Mouse (Mus musculus) frontal cortex, postnatal 25 days (tissue): ENCODE results near the gene Fcgr3.
"Not testable (repeated sequence)": the region's sequence is repeated elsewhere in the genome, so short reads cannot be mapped to it uniquely, and the experiment has no call there.

Experiments
- DNase-seq, 2 experiments: peaks; one replicate each; pipeline ENCODE4 v3.0.0; 2022; ENCODE audit warnings: low spot score in 2 of 2

Gene Fcgr3

DNA sequence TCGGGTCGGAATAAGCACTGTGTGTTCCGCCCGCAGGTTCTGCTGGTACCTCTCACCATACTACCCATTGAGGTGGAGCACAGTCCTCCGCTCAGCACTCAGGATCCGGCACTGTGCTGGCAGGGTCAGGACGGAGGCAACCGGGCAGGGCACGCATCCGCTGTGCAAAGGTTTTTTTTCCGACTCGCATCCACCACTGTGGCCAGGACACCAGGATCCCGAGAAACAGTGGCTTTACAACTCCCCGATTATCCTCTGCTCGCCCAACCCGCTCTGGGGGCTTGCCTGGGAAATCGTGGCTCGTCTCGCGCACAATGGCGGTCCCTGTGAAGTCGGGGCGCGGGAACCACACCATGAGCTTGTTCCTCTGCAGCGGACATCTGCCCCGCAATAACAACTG lies 21.0 kb upstream of the Fcgr3 start:
- no peak for DNase-seq

DNA sequence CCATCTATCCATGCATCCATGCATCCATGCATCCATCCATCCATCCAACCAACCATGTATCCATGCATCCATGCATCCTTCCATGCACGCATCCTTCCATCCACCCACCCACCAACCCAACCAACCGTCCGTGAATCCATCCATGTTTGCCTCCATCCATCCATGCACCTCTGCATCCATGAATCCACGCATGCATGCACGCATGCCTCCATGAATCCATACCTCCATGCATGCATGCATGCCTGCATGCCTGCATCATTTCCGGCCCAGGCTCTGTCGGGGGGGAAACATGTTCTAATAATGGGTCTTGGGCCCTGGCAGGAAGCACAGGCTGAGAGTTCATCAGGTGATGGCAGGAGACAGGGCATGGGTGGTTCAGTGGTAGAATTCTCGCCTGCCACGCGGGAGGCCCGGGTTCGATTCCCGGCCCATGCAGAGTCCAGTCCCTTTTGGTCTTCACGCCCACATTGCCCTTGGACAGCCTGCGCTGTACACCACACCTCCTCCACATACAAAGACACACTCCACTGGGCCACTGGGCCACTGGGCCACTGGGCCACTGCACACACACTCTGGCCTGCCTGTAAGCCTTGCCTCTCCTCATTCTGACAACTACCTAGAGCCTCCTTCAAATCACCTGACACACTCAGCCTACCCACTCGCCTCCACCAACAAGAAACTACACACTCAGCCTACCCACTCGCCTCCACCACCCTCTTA lies 16.9 kb upstream of the Fcgr3 start:
- DNase-seq: not testable (repeated sequence)

DNA sequence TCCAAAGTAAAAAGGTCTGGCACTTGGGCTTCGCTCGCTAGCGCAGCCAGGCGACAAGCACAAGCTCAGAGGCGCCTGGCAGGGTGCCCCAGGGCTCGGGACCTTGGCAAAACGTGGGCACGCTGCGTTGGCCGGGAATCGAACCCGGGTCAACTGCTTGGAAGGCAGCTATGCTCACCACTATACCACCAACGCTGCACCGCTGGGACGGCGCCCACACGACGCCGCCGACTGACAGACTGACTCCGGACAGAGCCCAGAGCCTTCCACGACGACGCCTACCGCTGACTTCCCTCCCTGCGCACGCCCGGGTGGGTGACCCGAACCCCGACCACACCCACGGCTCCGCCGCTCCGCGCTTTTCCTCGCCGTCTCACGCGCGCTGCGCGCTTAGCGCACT lies 15.1 kb upstream of the Fcgr3 start:
- DNase-seq: not testable (repeated sequence)

DNA sequence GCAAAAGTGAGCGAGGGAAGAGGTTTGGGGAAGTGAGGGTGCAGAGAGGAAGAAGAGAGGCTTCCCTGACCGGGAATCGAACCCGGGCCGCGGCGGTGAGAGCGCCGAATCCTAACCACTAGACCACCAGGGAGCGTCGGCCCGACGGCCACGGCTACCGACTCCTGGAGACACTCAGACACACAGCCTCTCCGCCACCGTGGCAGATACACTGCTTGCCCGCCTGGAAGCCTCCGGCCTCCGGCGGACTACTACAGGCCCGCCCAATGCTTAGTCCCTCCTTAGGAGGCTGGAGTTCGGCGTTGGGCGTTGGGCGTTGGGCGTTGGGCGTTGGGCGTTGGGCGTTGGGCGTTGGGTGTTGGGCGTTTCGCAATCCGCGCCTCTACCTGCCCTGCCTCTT lies 14.6 kb upstream of the Fcgr3 start:
- DNase-seq: not testable (repeated sequence)

DNA sequence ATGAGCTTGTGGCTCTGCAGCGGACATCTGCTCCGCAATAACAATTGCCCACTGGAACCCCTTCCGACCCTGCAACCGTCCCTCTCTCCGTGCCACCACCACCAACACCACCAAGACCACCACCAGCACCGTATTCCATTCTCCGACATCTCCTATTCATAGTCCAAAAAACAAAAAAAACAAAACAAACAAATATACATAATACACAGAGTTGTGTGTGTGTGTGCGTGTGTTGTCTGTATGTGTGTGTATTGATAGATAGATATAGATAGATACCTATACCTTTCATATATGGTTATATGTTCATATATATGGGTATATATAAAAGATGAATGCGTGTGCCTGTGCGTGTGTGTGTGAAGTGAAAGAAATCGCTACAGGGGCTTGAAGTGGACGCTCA lies 13.7 kb upstream of the Fcgr3 start:
- not testable (repeated sequence) for DNase-seq

DNA sequence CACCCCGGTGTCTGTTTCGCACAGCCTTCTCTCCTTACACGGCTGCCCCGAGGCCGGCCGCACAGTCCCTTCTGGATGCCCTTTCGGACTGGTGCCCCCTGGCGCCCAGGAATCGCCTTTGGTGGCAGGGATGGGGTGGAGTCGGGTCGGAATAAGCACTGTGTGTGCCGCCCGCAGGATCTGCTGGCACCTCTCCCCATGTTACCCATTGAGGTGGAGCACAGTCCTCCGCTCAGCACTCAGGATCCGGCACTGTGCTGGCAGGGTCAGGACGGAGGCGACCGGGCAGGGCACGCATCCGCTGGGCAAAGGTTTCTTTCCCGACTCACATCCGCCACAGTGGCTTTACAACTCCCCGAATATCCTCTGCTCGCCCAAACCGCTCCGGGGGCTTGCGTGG lies 13.2 kb upstream of the Fcgr3 start:
- DNase-seq: peak in 1 of 2 experiments; percentile 34

DNA sequence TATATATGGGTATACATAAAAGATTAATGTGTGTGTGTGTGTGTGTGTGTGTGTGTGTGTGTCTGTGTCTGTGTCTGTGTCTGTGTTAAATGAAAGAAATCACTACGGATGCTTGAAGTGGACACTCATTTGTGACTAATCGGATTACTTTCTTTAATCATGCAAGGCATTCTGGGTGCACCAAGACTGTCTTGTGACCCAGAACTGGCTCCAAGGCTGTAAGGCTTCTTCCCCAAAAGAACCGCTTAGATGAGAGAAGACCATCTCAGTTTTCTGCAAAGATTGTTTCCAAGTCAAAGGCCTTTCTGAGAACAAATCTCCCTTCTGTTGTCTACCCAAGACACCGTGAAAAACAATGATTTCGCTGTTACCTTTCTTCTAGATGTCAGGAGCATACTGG lies 12.5 kb upstream of the Fcgr3 start:
- DNase-seq: not testable (repeated sequence)

DNA sequence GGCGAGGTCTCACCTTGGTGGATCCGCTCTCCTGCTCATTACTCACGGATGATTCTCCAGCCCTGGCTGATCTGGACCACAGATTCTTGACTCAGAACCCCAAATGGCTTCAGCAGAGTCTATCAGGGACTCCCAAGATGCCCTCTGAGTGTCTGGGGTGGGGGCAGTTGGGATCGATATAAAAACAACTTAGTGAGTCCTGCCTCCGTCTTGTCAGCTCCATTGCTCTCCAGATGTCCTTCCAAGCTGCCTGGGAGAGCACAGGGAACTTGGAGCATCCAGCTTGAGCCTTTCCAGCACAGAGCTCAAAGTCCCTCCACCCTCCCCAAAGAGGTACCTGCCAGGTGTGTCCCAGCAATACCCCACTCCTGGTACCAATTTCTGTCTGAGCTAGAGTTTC lies 11.4 kb upstream of the Fcgr3 start:
- not testable (repeated sequence) for DNase-seq

DNA sequence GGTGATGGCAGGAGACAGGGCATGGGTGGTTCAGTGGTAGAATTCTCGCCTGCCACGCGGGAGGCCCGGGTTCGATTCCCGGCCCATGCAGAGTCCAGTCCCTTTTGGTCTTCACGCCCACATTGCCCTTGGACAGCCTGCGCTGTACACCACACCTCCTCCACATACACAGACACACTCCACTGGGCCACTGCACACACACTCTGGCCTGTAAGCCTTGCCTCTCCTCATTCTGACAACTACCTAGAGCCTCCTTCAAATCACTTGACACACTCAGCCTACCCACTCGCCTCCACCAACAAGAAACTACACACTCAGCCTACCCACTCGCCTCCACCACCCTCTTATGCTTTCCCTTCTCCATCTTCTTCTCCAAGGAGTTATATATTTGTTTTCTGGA lies 9.5 kb upstream of the Fcgr3 start:
- DNase-seq: not testable (repeated sequence)

DNA sequence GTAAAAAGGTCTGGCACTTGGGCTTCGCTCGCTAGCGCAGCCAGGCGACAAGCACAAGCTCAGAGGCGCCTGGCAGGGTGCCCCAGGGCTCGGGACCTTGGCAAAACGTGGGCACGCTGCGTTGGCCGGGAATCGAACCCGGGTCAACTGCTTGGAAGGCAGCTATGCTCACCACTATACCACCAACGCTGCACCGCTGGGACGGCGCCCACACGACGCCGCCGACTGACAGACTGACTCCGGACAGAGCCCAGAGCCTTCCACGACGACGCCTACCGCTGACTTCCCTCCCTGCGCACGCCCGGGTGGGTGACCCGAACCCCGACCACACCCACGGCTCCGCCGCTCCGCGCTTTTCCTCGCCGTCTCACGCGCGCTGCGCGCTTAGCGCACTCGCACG lies 7.5 kb upstream of the Fcgr3 start:
- not testable (repeated sequence) for DNase-seq

DNA sequence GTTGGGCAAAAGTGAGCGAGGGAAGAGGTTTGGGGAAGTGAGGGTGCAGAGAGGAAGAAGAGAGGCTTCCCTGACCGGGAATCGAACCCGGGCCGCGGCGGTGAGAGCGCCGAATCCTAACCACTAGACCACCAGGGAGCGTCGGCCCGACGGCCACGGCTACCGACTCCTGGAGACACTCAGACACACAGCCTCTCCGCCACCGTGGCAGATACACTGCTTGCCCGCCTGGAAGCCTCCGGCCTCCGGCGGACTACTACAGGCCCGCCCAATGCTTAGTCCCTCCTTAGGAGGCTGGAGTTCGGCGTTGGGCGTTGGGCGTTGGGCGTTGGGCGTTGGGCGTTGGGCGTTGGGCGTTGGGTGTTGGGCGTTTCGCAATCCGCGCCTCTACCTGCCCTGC lies 7.0 kb upstream of the Fcgr3 start:
- not testable (repeated sequence) for DNase-seq

DNA sequence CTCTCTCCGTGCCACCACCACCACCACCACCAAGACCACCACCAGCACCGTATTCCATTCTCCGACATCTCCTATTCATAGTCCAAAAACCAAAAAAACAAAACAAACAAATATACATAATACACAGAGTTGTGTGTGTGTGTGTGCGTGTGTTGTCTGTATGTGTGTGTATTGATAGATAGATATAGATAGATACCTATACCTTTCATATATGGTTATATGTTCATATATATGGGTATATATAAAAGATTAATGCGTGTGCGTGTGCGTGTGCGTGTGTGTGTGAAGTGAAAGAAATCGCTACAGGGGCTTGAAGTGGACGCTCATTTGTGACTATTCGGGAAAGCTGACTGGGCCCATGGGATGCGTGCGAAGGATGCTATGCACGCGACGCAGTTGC lies 6.1 kb upstream of the Fcgr3 start:
- DNase-seq: not testable (repeated sequence)

DNA sequence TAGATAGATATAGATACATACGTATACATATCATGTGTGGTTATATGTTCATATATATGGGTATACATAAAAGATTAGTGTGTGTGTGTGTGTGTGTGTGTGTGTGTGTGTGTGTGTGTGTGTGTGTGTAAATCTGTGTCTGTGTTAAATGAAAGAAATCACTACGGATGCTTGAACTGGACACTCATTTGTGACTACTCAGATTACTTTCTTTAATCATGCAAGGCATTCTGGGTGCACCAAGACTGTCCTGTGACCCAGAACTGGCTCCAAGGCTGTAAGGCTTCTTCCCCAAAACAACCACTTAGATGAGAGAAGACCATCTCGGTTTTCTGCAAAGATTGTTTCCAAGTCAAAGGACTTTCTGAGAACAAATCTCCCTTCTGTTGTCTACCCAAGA lies 4.8 kb upstream of the Fcgr3 start:
- not testable (repeated sequence) for DNase-seq

DNA sequence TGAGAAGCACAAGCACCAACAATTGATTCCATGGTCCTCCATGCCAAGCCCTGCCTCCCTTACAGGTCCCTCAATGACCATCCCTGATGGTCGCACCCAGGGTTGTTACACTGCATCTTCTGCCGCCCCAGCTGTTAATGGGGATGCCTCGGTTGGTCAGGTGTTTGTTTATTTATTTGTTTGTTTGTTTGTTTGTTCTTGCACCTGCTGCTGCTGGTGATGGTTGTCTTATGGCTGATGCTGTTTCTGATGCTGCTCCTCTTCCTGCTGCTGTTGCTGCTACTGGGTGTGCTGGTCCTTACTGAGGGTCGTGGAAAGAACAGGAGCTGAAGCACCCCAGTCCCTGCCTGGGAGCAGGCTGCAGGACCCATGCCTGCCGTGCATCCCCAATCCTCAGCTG lies 3.2 kb upstream of the Fcgr3 start:
- DNase-seq: not testable (repeated sequence)

DNA sequence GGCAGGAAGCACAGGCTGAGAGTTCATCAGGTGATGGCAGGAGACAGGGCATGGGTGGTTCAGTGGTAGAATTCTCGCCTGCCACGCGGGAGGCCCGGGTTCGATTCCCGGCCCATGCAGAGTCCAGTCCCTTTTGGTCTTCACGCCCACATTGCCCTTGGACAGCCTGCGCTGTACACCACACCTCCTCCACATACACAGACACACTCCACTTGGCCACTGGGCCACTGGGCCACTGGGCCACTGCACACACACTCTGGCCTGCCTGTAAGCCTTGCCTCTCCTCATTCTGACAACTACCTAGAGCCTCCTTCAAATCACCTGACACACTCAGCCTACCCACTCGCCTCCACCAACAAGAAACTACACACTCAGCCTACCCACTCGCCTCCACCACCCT lies 1.8 kb upstream of the Fcgr3 start:
- not testable (repeated sequence) for DNase-seq

DNA sequence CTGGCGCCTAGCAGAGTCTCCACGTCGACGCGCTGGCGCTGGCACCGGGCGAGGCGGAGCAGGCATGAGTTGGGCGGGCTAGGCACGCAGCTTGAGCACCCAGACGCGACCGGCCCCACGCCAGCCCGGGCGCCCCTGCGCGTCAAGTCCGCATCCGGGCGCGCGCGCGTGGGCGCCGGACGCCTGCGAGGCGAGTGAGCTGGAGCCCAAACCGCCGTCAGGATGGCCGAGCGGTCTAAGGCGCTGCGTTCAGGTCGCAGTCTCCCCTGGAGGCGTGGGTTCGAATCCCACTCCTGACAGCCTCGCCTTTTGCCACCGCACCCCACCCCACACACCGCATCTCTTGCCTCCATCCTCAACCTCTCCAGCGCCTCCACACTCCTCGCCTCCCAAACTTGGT lies 1.0 kb upstream of the Fcgr3 start:
- peak in 1 of 2 experiments; percentile 59 for DNase-seq

DNA sequence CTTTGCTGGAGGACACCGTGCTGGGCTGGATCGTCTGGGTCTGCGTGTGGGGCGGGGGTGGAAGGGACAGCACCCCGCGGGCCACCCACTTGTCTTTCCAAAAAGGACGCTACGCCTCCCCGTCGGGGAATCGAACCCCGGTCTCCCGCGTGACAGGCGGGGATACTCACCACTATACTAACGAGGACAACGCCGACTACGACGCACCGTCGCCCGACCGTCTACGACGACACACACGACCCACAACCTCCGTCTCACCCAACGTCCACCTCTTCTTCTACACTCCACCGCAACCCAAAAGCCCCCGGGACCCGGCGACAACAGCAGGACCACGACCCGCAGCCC lies 480 bp upstream of the Fcgr3 start:
- peak in 1 of 2 experiments; percentile 62 for DNase-seq

DNA sequence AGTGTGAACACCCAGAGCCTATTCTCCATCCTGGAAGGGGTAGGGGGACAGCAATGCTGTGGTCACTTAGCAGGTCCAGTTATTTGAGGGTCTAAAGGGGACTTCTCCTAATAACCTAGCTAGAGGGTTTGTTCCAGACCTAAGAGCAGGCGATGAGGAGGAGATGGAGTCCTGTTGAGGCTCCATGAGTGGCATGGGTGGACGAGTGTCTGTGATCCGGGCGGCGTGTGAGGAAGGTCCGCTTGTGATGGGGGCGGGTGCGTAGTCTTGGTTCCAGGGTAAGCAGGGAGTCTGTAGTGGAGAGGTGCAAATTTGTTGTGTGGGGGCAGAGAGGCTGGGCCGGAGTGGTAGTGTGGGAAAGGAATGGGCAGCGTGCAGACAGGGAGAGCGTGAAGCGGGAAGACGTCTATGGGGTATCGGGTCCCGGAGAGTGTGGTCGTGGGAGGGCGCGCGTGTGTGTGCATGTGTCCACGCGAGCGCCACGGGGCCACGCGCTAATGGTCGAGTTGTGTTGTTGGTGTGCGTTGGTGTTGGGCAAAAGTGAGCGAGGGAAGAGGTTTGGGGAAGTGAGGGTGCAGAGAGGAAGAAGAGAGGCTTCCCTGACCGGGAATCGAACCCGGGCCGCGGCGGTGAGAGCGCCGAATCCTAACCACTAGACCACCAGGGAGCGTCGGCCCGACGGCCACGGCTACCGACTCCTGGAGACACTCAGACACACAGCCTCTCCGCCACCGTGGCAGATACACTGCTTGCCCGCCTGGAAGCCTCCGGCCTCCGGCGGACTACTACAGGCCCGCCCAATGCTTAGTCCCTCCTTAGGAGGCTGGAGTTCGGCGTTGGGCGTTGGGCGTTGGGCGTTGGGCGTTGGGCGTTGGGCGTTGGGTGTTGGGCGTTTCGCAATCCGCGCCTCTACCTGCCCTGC lies 905 bp downstream of the Fcgr3 start:
- DNase-seq: peak; percentile 51 to 61

DNA sequence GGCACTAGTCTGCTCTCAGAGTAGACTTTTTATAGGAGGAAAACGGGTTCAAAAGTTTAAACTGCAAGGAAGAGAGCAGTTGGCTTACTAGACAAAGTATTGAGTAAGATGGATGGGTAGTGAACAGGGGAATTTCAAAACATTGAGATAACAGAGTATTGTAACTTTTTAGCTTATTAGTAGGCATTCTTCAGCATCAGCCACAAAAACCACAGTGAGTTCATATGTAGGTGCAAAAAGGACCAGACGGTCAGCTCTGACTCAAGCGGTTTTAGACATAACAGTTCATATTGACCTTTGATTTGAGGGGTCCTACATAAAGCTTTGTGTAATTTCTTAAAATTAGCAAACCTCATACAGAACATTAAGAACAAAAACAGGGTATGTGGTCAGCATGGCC lies 3.2 kb downstream of the Fcgr3 start:
- DNase-seq: no peak

DNA sequence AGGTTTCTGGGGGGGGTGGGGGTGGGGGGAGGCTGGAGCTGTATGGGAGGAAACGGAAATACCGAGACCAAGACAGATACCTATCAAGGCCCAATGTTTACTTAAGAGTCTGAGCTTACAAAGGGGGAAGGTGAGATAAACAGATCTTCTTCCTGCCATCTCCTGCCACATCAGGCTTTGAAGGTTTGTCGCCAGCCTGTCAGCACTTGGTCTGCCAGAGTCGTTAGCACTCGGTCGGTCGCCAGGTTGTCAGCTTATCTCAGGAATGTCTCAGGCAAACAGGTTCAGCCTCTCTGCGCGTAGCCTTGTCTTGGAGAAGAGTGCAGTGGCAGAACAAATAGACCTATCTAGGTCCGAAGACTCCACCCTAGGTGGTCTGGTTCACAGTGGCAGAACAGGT lies 4.3 kb downstream of the Fcgr3 start:
- no peak for DNase-seq

DNA sequence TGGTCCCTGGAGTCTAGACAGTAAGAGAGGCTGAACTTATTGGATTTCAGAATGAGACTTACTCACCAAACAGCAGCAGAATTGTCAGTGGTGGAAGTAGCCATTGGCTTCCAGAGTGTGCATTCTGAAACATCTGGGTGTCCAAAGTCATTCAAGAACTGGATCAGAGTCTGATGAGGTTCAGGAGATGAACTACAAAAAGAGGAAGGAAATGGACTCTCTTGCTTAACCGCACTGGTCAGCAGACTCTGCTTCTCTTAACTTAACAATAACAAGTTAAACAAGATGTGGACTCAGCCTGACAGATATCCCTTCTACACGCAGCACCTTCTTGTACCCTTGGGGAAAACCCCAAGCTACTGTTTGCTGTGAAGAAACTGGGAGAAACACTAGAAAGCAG lies 5.5 kb downstream of the Fcgr3 start:
- DNase-seq: no peak

DNA sequence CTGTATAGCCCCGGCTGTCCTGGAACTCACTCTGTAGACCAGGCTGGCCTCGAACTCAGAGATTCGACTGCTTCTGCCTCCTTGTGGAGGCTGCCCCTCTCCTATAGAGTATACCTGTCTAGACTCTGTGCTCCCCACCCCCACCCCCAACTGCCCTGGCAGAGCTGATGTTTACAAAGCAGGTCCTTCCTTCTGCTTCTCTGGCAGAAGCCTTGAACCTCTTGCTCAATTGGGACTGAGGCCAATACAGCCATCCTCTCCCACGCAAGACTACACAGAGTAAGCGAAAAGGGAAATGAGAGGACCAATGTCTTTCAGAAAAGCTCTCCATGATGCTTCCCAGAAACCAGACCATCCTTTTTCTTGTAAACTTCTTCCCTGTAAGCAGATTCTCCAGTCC lies 7.5 kb downstream of the Fcgr3 start:
- DNase-seq: no peak

DNA sequence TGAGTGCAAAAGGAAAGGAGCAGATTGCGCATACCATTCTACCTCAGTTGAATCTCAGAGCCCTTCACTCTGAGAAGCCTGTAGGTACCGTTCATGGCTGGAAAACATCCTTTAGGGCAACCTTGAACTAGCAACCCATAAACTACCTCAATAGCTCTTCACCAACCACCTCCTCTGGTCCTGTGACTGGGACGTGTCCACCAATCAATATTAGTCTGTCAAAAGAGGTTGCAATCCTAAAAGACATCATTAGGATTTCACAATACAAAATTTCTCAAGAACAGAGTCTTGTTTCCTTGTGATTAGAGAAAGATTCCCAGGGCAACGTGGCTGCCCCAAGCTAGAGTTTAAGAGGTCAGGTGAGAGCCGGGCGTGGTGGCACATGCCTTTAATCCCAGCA lies 11.4 kb downstream of the Fcgr3 start:
- no peak for DNase-seq
